Mouse (Mus musculus): ENCODE data around the gene Ppp4r1.

Gene Ppp4r1

DNA sequence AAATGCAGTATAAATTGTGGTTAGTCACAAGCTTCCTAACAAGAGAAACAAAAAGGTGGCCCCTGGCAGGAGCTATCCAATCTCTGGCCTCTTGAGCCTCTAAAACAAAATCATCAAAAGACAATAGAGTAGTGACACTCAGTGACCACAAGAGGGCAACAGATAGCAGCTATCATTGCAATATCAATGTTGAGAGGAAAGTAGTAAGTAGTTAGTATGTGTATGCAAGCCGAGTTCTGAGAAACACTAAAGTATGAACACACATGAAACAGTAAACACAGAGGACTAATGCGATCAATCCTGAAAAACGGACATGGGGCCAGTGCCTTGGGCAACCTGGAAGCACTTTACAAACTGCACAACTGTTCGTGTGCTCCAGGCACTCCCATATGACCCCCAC is 82.4 kb downstream of the Ppp4r1 start:
- DNase-seq, result no peak

- DNase-seq, result no peak
Measured at GRCm38 (mm10) chr17:65865265-65865664, 82.9 kb downstream of the Ppp4r1 start.

GRCm38 (mm10) chr17:65866201-65866600 is 83.8 kb downstream of the Ppp4r1 start:
- no peak for DNase-seq

- no peak for DNase-seq
Measured at GRCm38 (mm10) chr17:65867996-65868395, 85.6 kb downstream of the Ppp4r1 start.

GRCm38 (mm10) chr17:65869720-65870119 is 87.3 kb downstream of the Ppp4r1 start:
- DNase-seq, result peak; percentile 3

- peak; percentile 52 for DNase-seq
Measured at GRCm38 (mm10) chr17:65870146-65870545, 87.8 kb downstream of the Ppp4r1 start.

- DNase-seq, result no peak
Measured at GRCm38 (mm10) chr17:65871641-65872041, 89.3 kb downstream of the Ppp4r1 start.

DNA sequence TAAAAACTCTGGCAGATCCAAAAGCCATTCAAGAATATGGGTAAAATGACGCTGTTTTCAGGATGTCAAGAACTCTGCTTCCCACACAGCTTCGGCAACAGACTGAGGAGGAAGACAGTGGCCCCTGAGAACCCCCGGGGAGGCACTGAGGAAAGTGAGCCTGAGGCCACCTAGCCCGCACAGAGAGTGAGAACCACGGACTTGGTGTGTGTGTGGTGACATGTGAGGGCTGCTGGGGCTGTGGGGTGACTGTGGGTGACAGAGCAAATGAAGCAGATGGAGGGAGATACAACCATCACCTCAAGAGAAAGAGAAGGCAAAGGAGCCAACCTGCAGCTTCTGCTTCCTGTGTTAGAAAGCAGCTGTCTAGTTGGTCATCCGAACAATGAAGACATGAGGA is 89.7 kb downstream of the Ppp4r1 start:
- DNase-seq, result no peak

DNA sequence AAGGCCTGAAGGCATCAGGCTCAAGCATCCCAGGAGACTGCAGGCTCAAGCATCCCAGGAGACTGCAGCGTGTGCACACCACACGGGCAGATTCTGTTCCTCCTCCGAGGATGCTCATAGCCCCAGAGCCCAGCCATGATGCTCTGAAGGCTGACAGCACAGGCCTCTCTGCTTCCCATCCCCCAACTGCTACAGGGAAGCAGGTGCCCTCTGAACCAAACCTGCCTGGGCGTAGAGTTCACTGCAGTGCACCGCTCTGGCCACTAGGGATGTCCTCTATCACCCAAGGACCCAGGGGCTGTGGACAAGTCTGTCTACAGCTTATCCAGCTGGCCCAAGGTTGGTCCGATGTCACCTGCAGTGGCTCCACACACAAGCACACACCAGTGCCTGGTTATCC is 90.3 kb downstream of the Ppp4r1 start:
- peak; percentile 70 for DNase-seq

DNA sequence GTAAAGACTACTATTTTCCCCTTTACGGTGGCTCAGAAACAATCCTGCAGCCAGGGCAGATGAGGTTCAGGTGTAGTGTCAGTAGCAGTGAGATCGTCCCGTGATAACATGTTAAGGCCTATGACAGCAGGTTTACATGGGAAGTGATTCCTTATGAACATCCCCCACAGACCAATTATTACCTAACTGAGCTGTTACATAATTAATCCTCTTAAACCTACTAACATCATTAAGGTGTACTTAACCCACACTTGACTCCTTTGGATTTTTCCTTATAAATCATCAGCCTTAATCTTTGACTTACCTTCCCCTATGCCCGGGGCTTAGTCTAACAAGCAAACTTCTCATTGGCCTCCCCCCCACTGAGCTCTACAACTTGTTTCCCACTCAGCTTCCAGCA is 90.8 kb downstream of the Ppp4r1 start:
- no peak for DNase-seq

GRCm38 (mm10) chr17:65873834-65874233 is 91.5 kb downstream of the Ppp4r1 start:
- no peak for DNase-seq

- no peak for DNase-seq
Measured at GRCm38 (mm10) chr17:65877026-65877425, 94.7 kb downstream of the Ppp4r1 start.

DNA sequence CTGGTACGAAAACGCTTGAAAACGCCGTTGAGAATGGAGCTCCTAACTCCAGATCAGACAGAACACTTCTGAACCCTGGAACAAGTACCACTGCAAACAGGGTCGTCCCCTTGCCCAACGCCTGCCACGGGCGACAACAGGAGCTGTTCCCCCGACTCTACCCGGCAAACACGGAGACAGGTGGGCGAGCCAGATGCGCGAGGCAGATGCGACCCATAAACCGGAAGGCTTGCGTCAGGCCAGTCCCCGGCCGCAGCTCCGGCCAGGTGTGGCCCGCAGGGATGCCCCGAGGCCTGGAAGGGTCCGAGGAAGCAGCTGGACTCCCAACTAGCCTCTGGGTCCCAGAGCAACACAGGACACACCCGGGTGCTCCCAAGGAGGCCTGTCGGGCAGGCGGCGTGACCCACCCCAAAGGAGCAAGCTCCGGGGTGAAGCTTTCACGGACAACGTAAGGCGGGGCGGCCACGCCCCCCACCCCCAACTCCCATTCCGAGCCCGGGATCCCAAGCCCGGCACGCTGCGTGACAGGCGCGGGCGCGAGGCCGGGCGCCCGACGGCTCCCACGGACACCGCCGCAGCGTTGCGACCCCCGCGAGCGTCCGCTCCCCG is 101.8 kb downstream of the Ppp4r1 start:
- DNase-seq, result peak; percentile 81

DNA sequence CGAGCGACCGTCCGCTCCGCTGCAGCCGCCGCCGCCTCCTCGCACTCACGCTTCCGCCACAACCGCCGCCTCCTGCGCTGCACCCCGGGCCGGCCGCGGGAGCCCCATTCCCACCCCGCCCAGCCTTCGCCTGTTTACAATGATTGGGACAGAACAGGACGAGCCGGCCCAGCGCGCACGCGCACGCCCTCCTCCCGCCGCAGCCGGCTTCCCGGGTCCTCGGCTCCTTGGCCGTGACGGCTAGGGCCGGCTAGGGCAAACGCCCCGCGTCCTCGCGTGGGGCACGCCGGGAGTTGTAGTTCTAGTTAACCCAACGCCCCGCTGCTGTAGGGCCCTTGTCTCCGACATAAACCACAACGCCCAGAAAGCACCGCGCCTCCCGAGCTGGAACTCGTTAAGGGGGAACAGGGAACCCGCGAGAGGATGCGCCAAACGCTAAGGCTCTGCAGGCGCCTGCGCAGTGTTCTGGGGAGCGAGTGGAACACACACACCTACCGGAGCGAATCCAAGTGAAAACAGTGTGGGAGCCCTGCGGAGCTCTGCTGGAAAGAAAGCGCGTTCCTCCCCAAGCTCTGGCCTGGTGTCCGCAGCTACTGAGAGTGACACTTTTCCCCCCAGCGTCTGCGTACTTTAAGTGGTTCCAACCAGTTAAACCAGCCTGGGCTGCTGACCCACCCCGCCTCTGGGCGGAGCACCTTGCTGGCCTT is 102.5 kb downstream of the Ppp4r1 start:
- DNase-seq, result peak; percentile 100

DNA sequence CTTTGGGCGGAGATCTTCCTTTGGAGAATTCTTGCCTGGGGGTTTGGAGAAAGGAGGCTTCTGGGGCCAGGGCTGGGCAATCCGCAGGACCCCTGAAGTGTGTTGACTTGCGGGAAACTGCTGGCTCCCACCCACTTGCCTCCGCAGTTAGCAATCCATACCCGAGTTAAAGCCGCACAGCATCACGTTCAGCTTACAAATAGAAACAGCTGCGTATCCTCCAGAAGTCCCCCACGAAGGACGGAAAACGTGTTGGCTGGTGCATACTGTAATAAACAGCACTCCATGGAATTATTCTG is 103.0 kb downstream of the Ppp4r1 start:
- no peak for DNase-seq

- peak; percentile 67 for DNase-seq
Measured at GRCm38 (mm10) chr17:65885697-65886529, 103.5 kb downstream of the Ppp4r1 start, which contains the start of gene Ralbp1. Ralbp1 (minus strand) TSS chr17:65885798.

- no peak for DNase-seq
Measured at GRCm38 (mm10) chr17:65886571-65886970, 104.2 kb downstream of the Ppp4r1 start.

DNA sequence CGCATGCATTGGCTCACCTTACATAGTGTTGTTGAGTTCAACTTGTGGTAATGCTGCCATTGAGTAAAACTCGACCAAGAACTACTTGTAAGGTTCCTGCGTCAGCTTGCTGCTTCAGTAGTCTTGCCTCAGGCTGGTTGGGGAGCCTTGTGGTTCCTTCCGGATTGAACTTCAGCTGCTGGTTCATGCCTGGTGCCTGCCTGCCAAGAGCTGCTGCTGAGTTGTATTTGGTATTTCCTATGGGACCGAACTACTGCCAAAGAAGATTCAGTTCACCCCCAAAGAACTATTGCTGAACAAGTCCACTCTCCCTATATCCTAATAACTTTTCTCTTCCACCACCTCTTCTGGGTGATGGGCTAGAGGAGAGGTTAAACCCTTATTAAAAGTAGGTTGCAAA is 107.1 kb downstream of the Ppp4r1 start:
- no peak for DNase-seq
